Mouse (Mus musculus): ENCODE measurements around the gene Lce1j. TPM values are rescaled to one million over a fixed set of nuclear protein-coding genes. Genes with fewer than 3 reads are reported as not detected.

The Lce1j gene
- polyA plus RNA-seq (2012; fragmentation: generic; extraction: Trizol): not detected

GRCm38 (mm10) chr3:92790414-92790813 is at the start of gene Lce1j:
Lce1j (minus strand) TSS chr3:92790514.

GRCm38 (mm10) chr3:92827108-92827507 is 36.8 kb upstream of the Lce1j start, which contains the start of gene Kprp:
Kprp (minus strand) TSS chr3:92827247.

GRCm38 (mm10) chr3:92807791-92808190 is 17.5 kb upstream of the Lce1j start, which contains the start of gene Lce1k:
Lce1k (minus strand) TSS chr3:92807891.

GRCm38 (mm10) chr3:92778799-92779198 is 11.5 kb downstream of the Lce1j start, which contains the start of gene Lce1i:
Lce1i (minus strand) TSS chr3:92778899.

GRCm38 (mm10) chr3:92764965-92765364 is 25.3 kb downstream of the Lce1j start, which contains the start of gene Lce1h:
Lce1h (minus strand) TSS chr3:92765065.

GRCm38 (mm10) chr3:92752238-92752637 is 38.1 kb downstream of the Lce1j start, which contains the start of gene Lce1g:
Lce1g (minus strand) TSS chr3:92752338.

GRCm38 (mm10) chr3:92738996-92739395 is 51.3 kb downstream of the Lce1j start, which contains the start of gene Gm38119:
Gm38119 (minus strand) TSS chr3:92739096.

Other genes starting within 250 kb of the Lce1j start
- under 1 TPM; 0.01 to 0.02 TPM for gene Ivl, start 216.8 kb downstream of the Lce1j start, polyA plus RNA-seq (2012; fragmentation: generic; extraction: Trizol)
- gene Smcp, start 201.5 kb downstream of the Lce1j start, polyA plus RNA-seq (2012; fragmentation: generic; extraction: Trizol): not detected
- gene 2210017I01Rik, start 183.0 kb downstream of the Lce1j start, polyA plus RNA-seq (2012; fragmentation: generic; extraction: Trizol): not detected
- not detected for gene Lce6a, start 168.9 kb downstream of the Lce1j start, polyA plus RNA-seq (2012; fragmentation: generic; extraction: Trizol)
- not detected for gene Lce1a1, start 142.2 kb downstream of the Lce1j start, polyA plus RNA-seq (2012; fragmentation: generic; extraction: Trizol)
- not detected for gene Lce1b, start 133.6 kb downstream of the Lce1j start, polyA plus RNA-seq (2012; fragmentation: generic; extraction: Trizol)
- not detected for gene Lce1a2, start 120.2 kb downstream of the Lce1j start, polyA plus RNA-seq (2012; fragmentation: generic; extraction: Trizol)
- gene Lce1c, start 111.3 kb downstream of the Lce1j start, polyA plus RNA-seq (2012; fragmentation: generic; extraction: Trizol): not detected
- gene Lce1d, start 103.3 kb downstream of the Lce1j start, polyA plus RNA-seq (2012; fragmentation: generic; extraction: Trizol): not detected
- not detected for gene Lce1e, start 81.4 kb downstream of the Lce1j start, polyA plus RNA-seq (2012; fragmentation: generic; extraction: Trizol)
- gene Lce1f, start 70.2 kb downstream of the Lce1j start, polyA plus RNA-seq (2012; fragmentation: generic; extraction: Trizol): not detected
- not detected for gene Gm38119, start 51.4 kb downstream of the Lce1j start, polyA plus RNA-seq (2012; fragmentation: generic; extraction: Trizol)
- under 1 TPM in 1 of 2 experiments, not detected in 1; 0.39 TPM for gene Lce1g, start 38.2 kb downstream of the Lce1j start, polyA plus RNA-seq (2012; fragmentation: generic; extraction: Trizol)
- gene Lce1h, start 25.4 kb downstream of the Lce1j start, polyA plus RNA-seq (2012; fragmentation: generic; extraction: Trizol): under 1 TPM in 1 of 2 experiments, not detected in 1; 0.08 TPM
- gene Lce1i, start 11.6 kb downstream of the Lce1j start, polyA plus RNA-seq (2012; fragmentation: generic; extraction: Trizol): not detected
- gene Lce1k, start 17.4 kb upstream of the Lce1j start, polyA plus RNA-seq (2012; fragmentation: generic; extraction: Trizol): not detected
- gene Kprp, start 36.7 kb upstream of the Lce1j start, polyA plus RNA-seq (2012; fragmentation: generic; extraction: Trizol): under 1 TPM in 1 of 2 experiments, not detected in 1; 0.04 TPM
- gene Lce1l, start 60.8 kb upstream of the Lce1j start, polyA plus RNA-seq (2012; fragmentation: generic; extraction: Trizol): not detected
- gene 2310050C09Rik, start 79.7 kb upstream of the Lce1j start, polyA plus RNA-seq (2012; fragmentation: generic; extraction: Trizol): not detected
- gene Lce3a, start 135.7 kb upstream of the Lce1j start, polyA plus RNA-seq (2012; fragmentation: generic; extraction: Trizol): not detected
- not detected for gene Lce3b, start 142.5 kb upstream of the Lce1j start, polyA plus RNA-seq (2012; fragmentation: generic; extraction: Trizol)
- not detected for gene Lce3c, start 154.0 kb upstream of the Lce1j start, polyA plus RNA-seq (2012; fragmentation: generic; extraction: Trizol)
- gene Lce3d, start 166.9 kb upstream of the Lce1j start, polyA plus RNA-seq (2012; fragmentation: generic; extraction: Trizol): not detected
- gene Lce3e, start 176.5 kb upstream of the Lce1j start, polyA plus RNA-seq (2012; fragmentation: generic; extraction: Trizol): not detected
- not detected for gene Lce3f, start 201.7 kb upstream of the Lce1j start, polyA plus RNA-seq (2012; fragmentation: generic; extraction: Trizol)
- under 1 TPM; 0.09 to 0.16 TPM for gene Crct1, start 225.2 kb upstream of the Lce1j start, polyA plus RNA-seq (2012; fragmentation: generic; extraction: Trizol)
- not detected for gene Lce1m, start 228.5 kb upstream of the Lce1j start, polyA plus RNA-seq (2012; fragmentation: generic; extraction: Trizol)